Mouse (Mus musculus): ENCODE measurements around the gene Cdc42.

The Cdc42 gene

GRCm38 (mm10) chr4:137300227-137300626, 57.3 kb downstream of the Cdc42 start:
- H3K27me3 ChIP-seq (ENCODE audit: insufficient read depth, low read length), result peaks cover 19% of the 10 kb centered on the region
- no peaks in the 10 kb centered on the region for H3K9me3 ChIP-seq (ENCODE audit: low read length)
- no peak for TF ChIP-seq NANOG (IDR thresholded peaks at IDR 0.05; ENCODE audit: borderline replicate concordance, low read length)
- no peak for TF ChIP-seq CTCF (conservative IDR thresholded peaks at IDR 0.05; ENCODE audit: low read length)
- no peak for TF ChIP-seq POU5F1 (IDR thresholded peaks at IDR 0.05; ENCODE audit: borderline replicate concordance, low read length)
- no peak overlapping the region for H3K4me3 ChIP-seq (replicated peaks; ENCODE audit: low read length)
- H3K36me3 ChIP-seq (ENCODE audit: insufficient read depth, low read length), result peaks cover 5% of the 10 kb centered on the region; the same call in 1 of the 2 replicates
- peaks cover 21% of the 10 kb centered on the region for H3K4me1 ChIP-seq (replicated peaks; ENCODE audit: low read depth, low read length)

- no peak overlapping the region for H3K4me3 ChIP-seq (replicated peaks; ENCODE audit: low read length)
- TF ChIP-seq POU5F1 (IDR thresholded peaks at IDR 0.05; ENCODE audit: borderline replicate concordance, low read length), result no peak
- no peak for TF ChIP-seq CTCF (conservative IDR thresholded peaks at IDR 0.05; ENCODE audit: low read length)
- no peak for TF ChIP-seq NANOG (IDR thresholded peaks at IDR 0.05; ENCODE audit: borderline replicate concordance, low read length)
- no peaks in the 10 kb centered on the region for H3K36me3 ChIP-seq (ENCODE audit: insufficient read depth, low read length)
- peaks cover 21% of the 10 kb centered on the region for H3K4me1 ChIP-seq (replicated peaks; ENCODE audit: low read depth, low read length)
- no peaks in the 10 kb centered on the region for H3K9me3 ChIP-seq (ENCODE audit: low read length)
- peaks cover 28% of the 10 kb centered on the region for H3K27me3 ChIP-seq (ENCODE audit: insufficient read depth, low read length)
Observed at GRCm38 (mm10) chr4:137298406-137298805, 59.1 kb downstream of the Cdc42 start.

- Histone ChIP-seq H3K4me3 (replicated peaks; ENCODE audit: low read length) (no peak overlapping the region), H3K36me3 (ENCODE audit: insufficient read depth, low read length) (no peaks in the 10 kb centered on the region), H3K27me3 (ENCODE audit: insufficient read depth, low read length) (peaks cover 29% of the 10 kb centered on the region), H3K9me3 (ENCODE audit: low read length) (no peaks in the 10 kb centered on the region), H3K4me1 (replicated peaks; ENCODE audit: low read depth, low read length) (peaks cover 21% of the 10 kb centered on the region)
- TF ChIP-seq NANOG (IDR thresholded peaks at IDR 0.05; ENCODE audit: borderline replicate concordance, low read length), result no peak
- TF ChIP-seq CTCF (conservative IDR thresholded peaks at IDR 0.05; ENCODE audit: low read length), result no peak
- no peak for TF ChIP-seq POU5F1 (IDR thresholded peaks at IDR 0.05; ENCODE audit: borderline replicate concordance, low read length)
Observed at GRCm38 (mm10) chr4:137297611-137298010, 59.9 kb downstream of the Cdc42 start.

- Histone ChIP-seq H3K4me1 (replicated peaks; ENCODE audit: low read depth, low read length) (peaks cover 7% of the 10 kb centered on the region), H3K9me3 (ENCODE audit: low read length) (no peaks in the 10 kb centered on the region), H3K4me3 (replicated peaks; ENCODE audit: low read length) (no peak overlapping the region), H3K27me3 (ENCODE audit: insufficient read depth, low read length) (peaks cover 29% of the 10 kb centered on the region), H3K36me3 (ENCODE audit: insufficient read depth, low read length) (no peaks in the 10 kb centered on the region)
- TF ChIP-seq POU5F1 (IDR thresholded peaks at IDR 0.05; ENCODE audit: borderline replicate concordance, low read length) (no peak), NANOG (IDR thresholded peaks at IDR 0.05; ENCODE audit: borderline replicate concordance, low read length) (no peak), CTCF (conservative IDR thresholded peaks at IDR 0.05; ENCODE audit: low read length) (no peak)
Observed at GRCm38 (mm10) chr4:137294951-137295350, 62.6 kb downstream of the Cdc42 start.

- TF ChIP-seq POU5F1 (IDR thresholded peaks at IDR 0.05; ENCODE audit: borderline replicate concordance, low read length) (no peak), NANOG (IDR thresholded peaks at IDR 0.05; ENCODE audit: borderline replicate concordance, low read length) (no peak), CTCF (conservative IDR thresholded peaks at IDR 0.05; ENCODE audit: low read length) (no peak)
- Histone ChIP-seq H3K27me3 (ENCODE audit: insufficient read depth, low read length) (peaks cover 29% of the 10 kb centered on the region), H3K9me3 (ENCODE audit: low read length) (no peaks in the 10 kb centered on the region), H3K4me1 (replicated peaks; ENCODE audit: low read depth, low read length) (peaks cover 7% of the 10 kb centered on the region), H3K36me3 (ENCODE audit: insufficient read depth, low read length) (no peaks in the 10 kb centered on the region), H3K4me3 (replicated peaks; ENCODE audit: low read length) (no peak overlapping the region)
Observed at GRCm38 (mm10) chr4:137294474-137294873, 63.0 kb downstream of the Cdc42 start.

- Histone ChIP-seq H3K9me3 (ENCODE audit: low read length) (no peaks in the 10 kb centered on the region), H3K36me3 (ENCODE audit: insufficient read depth, low read length) (no peaks in the 10 kb centered on the region), H3K27me3 (ENCODE audit: insufficient read depth, low read length) (peaks cover 29% of the 10 kb centered on the region), H3K4me3 (replicated peaks; ENCODE audit: low read length) (no peak overlapping the region), H3K4me1 (replicated peaks; ENCODE audit: low read depth, low read length) (peaks cover 7% of the 10 kb centered on the region)
- TF ChIP-seq POU5F1 (IDR thresholded peaks at IDR 0.05; ENCODE audit: borderline replicate concordance, low read length) (no peak), NANOG (IDR thresholded peaks at IDR 0.05; ENCODE audit: borderline replicate concordance, low read length) (no peak), CTCF (conservative IDR thresholded peaks at IDR 0.05; ENCODE audit: low read length) (no peak)
Observed at GRCm38 (mm10) chr4:137294032-137294431, 63.5 kb downstream of the Cdc42 start.

- H3K9me3 ChIP-seq (ENCODE audit: low read length), result no peaks in the 10 kb centered on the region
- H3K4me1 ChIP-seq (replicated peaks; ENCODE audit: low read depth, low read length), result peaks cover 7% of the 10 kb centered on the region
- TF ChIP-seq NANOG (IDR thresholded peaks at IDR 0.05; ENCODE audit: borderline replicate concordance, low read length), result no peak
- TF ChIP-seq CTCF (conservative IDR thresholded peaks at IDR 0.05; ENCODE audit: low read length), result no peak
- TF ChIP-seq POU5F1 (IDR thresholded peaks at IDR 0.05; ENCODE audit: borderline replicate concordance, low read length), result no peak
- no peak overlapping the region for H3K4me3 ChIP-seq (replicated peaks; ENCODE audit: low read length)
- H3K36me3 ChIP-seq (ENCODE audit: insufficient read depth, low read length), result no peaks in the 10 kb centered on the region
- H3K27me3 ChIP-seq (ENCODE audit: insufficient read depth, low read length), result peaks cover 25% of the 10 kb centered on the region
Observed at GRCm38 (mm10) chr4:137292625-137293024, 64.9 kb downstream of the Cdc42 start.

GRCm38 (mm10) chr4:137290250-137290649, 67.3 kb downstream of the Cdc42 start:
- Histone ChIP-seq H3K36me3 (ENCODE audit: insufficient read depth, low read length) (no peaks in the 10 kb centered on the region), H3K27me3 (ENCODE audit: insufficient read depth, low read length) (peaks cover 16% of the 10 kb centered on the region), H3K4me3 (replicated peaks; ENCODE audit: low read length) (no peak overlapping the region), H3K9me3 (ENCODE audit: low read length) (no peaks in the 10 kb centered on the region), H3K4me1 (replicated peaks; ENCODE audit: low read depth, low read length) (no peaks in the 10 kb centered on the region)
- TF ChIP-seq CTCF (conservative IDR thresholded peaks at IDR 0.05; ENCODE audit: low read length) (no peak), POU5F1 (IDR thresholded peaks at IDR 0.05; ENCODE audit: borderline replicate concordance, low read length) (no peak), NANOG (IDR thresholded peaks at IDR 0.05; ENCODE audit: borderline replicate concordance, low read length) (no peak)

- no peak for TF ChIP-seq CTCF (conservative IDR thresholded peaks at IDR 0.05; ENCODE audit: low read length)
- TF ChIP-seq POU5F1 (IDR thresholded peaks at IDR 0.05; ENCODE audit: borderline replicate concordance, low read length), result no peak
- no peak for TF ChIP-seq NANOG (IDR thresholded peaks at IDR 0.05; ENCODE audit: borderline replicate concordance, low read length)
- Histone ChIP-seq H3K4me1 (replicated peaks; ENCODE audit: low read depth, low read length) (no peaks in the 10 kb centered on the region), H3K4me3 (replicated peaks; ENCODE audit: low read length) (no peak overlapping the region)
Observed at GRCm38 (mm10) chr4:137289701-137290100, 67.8 kb downstream of the Cdc42 start.

More at GRCm38 (mm10) chr4:137289701-137290100, 67.8 kb downstream of the Cdc42 start:
- peaks cover 12% of the 10 kb centered on the region for H3K27me3 ChIP-seq (ENCODE audit: insufficient read depth, low read length)
- H3K36me3 ChIP-seq (ENCODE audit: insufficient read depth, low read length), result no peaks in the 10 kb centered on the region
- H3K9me3 ChIP-seq (ENCODE audit: low read length), result no peaks in the 10 kb centered on the region
